11 mouse cellular contexts compared by ENCODE assay signal in genomic region chr1:185456327-185456726, GRCm38 (mm10). TPM values are rescaled to one million over a fixed set of nuclear protein-coding genes. Genes with fewer than 3 reads are reported as not detected.
DNase-seq lines count a peak whose midpoint lies in the region; ATAC-seq and TF ChIP-seq lines count a peak whose summit lies in the region.
"Had no signal": no experiment of that assay in that cellular context is flagged by ENCODE, and none has a peak within 500 bp of the region (broad histone marks: within the 10 kb centered on the region; RNA-seq: fewer than 3 reads in every experiment).

No protein-coding gene starts in this region.

- no peak for ATAC-seq in midbrain, embryonic 11.5 days (ENCODE audit: low FRiP score)
- no peak for ATAC-seq in forebrain, embryonic 16.5 days
- ATAC-seq in liver, embryonic 12.5 days = no peak

- H3K27ac ChIP-seq in midbrain, embryonic 11.5 days (ENCODE audit: low read depth, low read length) = no peak overlapping the region
- no peak overlapping the region for H3K27ac ChIP-seq in midbrain, embryonic 10.5 days (replicated peaks)
- H3K27ac ChIP-seq in forebrain, embryonic 16.5 days (ENCODE audit: low read length) = no peak overlapping the region
- H3K27ac ChIP-seq in liver, embryonic 12.5 days = peak overlapping the region; percentile 98
- no peak overlapping the region for H3K27ac ChIP-seq in small intestine, adult 2 months (ENCODE audit: insufficient read depth, low read depth, low read length)

- H3K9ac ChIP-seq in midbrain, embryonic 11.5 days (ENCODE audit: low read length) = no peak overlapping the region
- H3K9ac ChIP-seq in forebrain, embryonic 16.5 days (replicated peaks; ENCODE audit: low read depth, low read length) = peak overlapping the region; percentile 90; the same call in 1 of the 2 replicates
- peak overlapping the region; percentile 96 for H3K9ac ChIP-seq in liver, embryonic 12.5 days

- H3K27me3 ChIP-seq in midbrain, embryonic 11.5 days (ENCODE audit: control insufficient read depth, insufficient read depth, low read length) = peaks cover 24% of the 10 kb centered on the region
- H3K27me3 ChIP-seq in midbrain, embryonic 10.5 days (ENCODE audit: low read depth, poor library complexity, severe bottlenecking) = peaks cover 47% of the 10 kb centered on the region
- H3K27me3 ChIP-seq in forebrain, embryonic 16.5 days (replicated peaks; ENCODE audit: control insufficient read depth, insufficient read depth, low read length) = no peaks in the 10 kb centered on the region
- peaks cover 26% of the 10 kb centered on the region for H3K27me3 ChIP-seq in liver, embryonic 12.5 days (replicated peaks)
- H3K27me3 ChIP-seq in small intestine, adult 2 months (ENCODE audit: control insufficient read depth, insufficient read depth, low read length) = peaks cover 10% of the 10 kb centered on the region; the same call in 1 of the 2 replicates

- no peak overlapping the region for H3K4me2 ChIP-seq in midbrain, embryonic 11.5 days
- H3K4me2 ChIP-seq in forebrain, embryonic 16.5 days (ENCODE audit: low read length) = peak overlapping the region; percentile 74
- peak overlapping the region; percentile 72 for H3K4me2 ChIP-seq in liver, embryonic 12.5 days

- TF ChIP-seq CTCF in small intestine, adult 2 months (IDR thresholded peaks at IDR 0.05; ENCODE audit: extremely low read depth, insufficient read length, insufficient replicate concordance, low read depth, low read length) = no peak

- H3K9me3 ChIP-seq in midbrain, embryonic 11.5 days (ENCODE audit: control insufficient read depth, low read length) = no peaks in the 10 kb centered on the region
- H3K9me3 ChIP-seq in midbrain, embryonic 10.5 days (replicated peaks) = no peaks in the 10 kb centered on the region
- no peaks in the 10 kb centered on the region for H3K9me3 ChIP-seq in forebrain, embryonic 16.5 days (ENCODE audit: control insufficient read depth, low read length)
- no peaks in the 10 kb centered on the region; the same call in 1 of the 2 replicates for H3K9me3 ChIP-seq in liver, embryonic 12.5 days (replicated peaks)

- peak overlapping the region; percentile 53; the same call in 1 of the 2 replicates for H3K4me3 ChIP-seq in midbrain, embryonic 11.5 days (ENCODE audit: low read depth, low read length)
- no peak overlapping the region for H3K4me3 ChIP-seq in midbrain, embryonic 10.5 days
- H3K4me3 ChIP-seq in forebrain, embryonic 16.5 days (replicated peaks; ENCODE audit: low read length) = peak overlapping the region; percentile 74
- H3K4me3 ChIP-seq in liver, embryonic 12.5 days = peak overlapping the region; percentile 88
- H3K4me3 ChIP-seq in small intestine, adult 2 months (ENCODE audit: low read depth, low read length) = peak overlapping the region; percentile 25; the same call in 1 of the 2 replicates

- DNase-seq in midbrain, embryonic 11.5 days (ENCODE audit: low spot score, missing footprints) = no peak
- DNase-seq in midbrain, embryonic 10.5 days (ENCODE audit: low spot score) = no peak
- no peak for DNase-seq in embryo, embryonic 10 days (ENCODE audit: low spot score)
- no peak for DNase-seq in left cerebral cortex, postnatal 36 days (ENCODE audit: low spot score in 2 of 2)
- DNase-seq: adrenal gland, postnatal 25 days; cerebellum, adult 8-10 months; heart, adult 18-20 months; thymus, postnatal 25 days had no signal

- TF ChIP-seq POLR2A in small intestine, adult 2 months (IDR thresholded peaks at IDR 0.05; ENCODE audit: low read depth, low read length) = no peak

- H3K36me3 ChIP-seq in midbrain, embryonic 11.5 days (ENCODE audit: control insufficient read depth, insufficient read depth, low read length) = no peaks in the 10 kb centered on the region
- H3K36me3 ChIP-seq in midbrain, embryonic 10.5 days = no peaks in the 10 kb centered on the region
- no peaks in the 10 kb centered on the region for H3K36me3 ChIP-seq in forebrain, embryonic 16.5 days (ENCODE audit: control insufficient read depth, insufficient read depth)
- H3K36me3 ChIP-seq in liver, embryonic 12.5 days = peaks cover 51% of the 10 kb centered on the region
- peaks cover 1% of the 10 kb centered on the region for H3K36me3 ChIP-seq in small intestine, adult 2 months (ENCODE audit: control insufficient read depth, insufficient read depth, low read length)

- 86% methylated on average over 9 of the region's 9 CpGs for WGBS in midbrain, embryonic 11.5 days
- WGBS in midbrain, embryonic 10.5 days = 82% methylated on average over 9 of the region's 9 CpGs
- WGBS in forebrain, embryonic 16.5 days = 88% methylated on average over 9 of the region's 9 CpGs
- 46% methylated on average over 9 of the region's 9 CpGs for WGBS in liver, embryonic 12.5 days (ENCODE audit: insufficient replicate concordance)
- 63% methylated on average over 9 of the region's 9 CpGs for WGBS in small intestine, adult 2 months

- H3K4me1 ChIP-seq in midbrain, embryonic 11.5 days (ENCODE audit: control insufficient read depth, insufficient read depth, low read length) = peaks cover 7% of the 10 kb centered on the region; the same call in 1 of the 2 replicates
- peaks cover 19% of the 10 kb centered on the region for H3K4me1 ChIP-seq in midbrain, embryonic 10.5 days
- H3K4me1 ChIP-seq in forebrain, embryonic 16.5 days (replicated peaks; ENCODE audit: control insufficient read depth, insufficient read depth, low read length) = peaks cover 29% of the 10 kb centered on the region; the same call in 1 of the 2 replicates
- H3K4me1 ChIP-seq in liver, embryonic 12.5 days = peaks cover 92% of the 10 kb centered on the region
- H3K4me1 ChIP-seq in small intestine, adult 2 months (ENCODE audit: control insufficient read depth, insufficient read depth, insufficient read length, low read length) = peaks cover 12% of the 10 kb centered on the region

- intact Hi-C loops in left cerebral cortex, postnatal 36 days (cut with DNase I) = no loop called here

RNA-seq across cellular contexts. Expression of gene Slc30a10, which starts 1.7 kb away (rescaled TPM):
- 1.7 and 2.2 TPM in 2 replicates for polyA plus RNA-seq in midbrain, embryonic 11.5 days (2014; fragmentation: Nextera tagmentation; extraction: Ambion mirVana)
- 1.3 and 1.4 TPM in 2 replicates for polyA plus RNA-seq in midbrain, embryonic 10.5 days (2016; fragmentation: Nextera tagmentation; extraction: Ambion mirVana)
- 10.3 and 10.7 TPM in 2 replicates for polyA plus RNA-seq in forebrain, embryonic 16.5 days (2015; fragmentation: Nextera tagmentation; extraction: Ambion mirVana)
- polyA plus RNA-seq in liver, embryonic 12.5 days (2016; fragmentation: Nextera tagmentation; extraction: Ambion mirVana) = 17.6 and 18.5 TPM in 2 replicates
- 10.1 and 36.7 TPM in 2 replicates for polyA plus RNA-seq in small intestine, adult 2 months (2012; rRNA removed)
- total RNA-seq in left cerebral cortex, postnatal 36 days (2021) = 1 to 10 TPM; 7.9 to 9.4 TPM
- total RNA-seq: adrenal gland, postnatal 25 days; heart, adult 18-20 months had no signal
